Mouse (Mus musculus): ENCODE data around the gene Etfdh. TPM values are rescaled to one million over a fixed set of nuclear protein-coding genes. Genes with fewer than 3 reads are reported as not detected.

Etfdh gene
- polyA plus RNA-seq (2014; fragmentation: Nextera tagmentation; extraction: Ambion mirVana), result 47.2 and 47.7 TPM in 2 replicates

GRCm38 (mm10) chr3:79629416-79629730, at the start of gene Etfdh:
TSS of gene Etfdh (minus strand) at chr3:79629500.
- H3K4me2 ChIP-seq (ENCODE audit: low read length), result peak within 1 kb of the TSS; percentile 83
- H3K4me1 ChIP-seq (ENCODE audit: control insufficient read depth, insufficient read depth, low read length), result peaks cover 3% of the 10 kb centered on the region
- peak within 1 kb of the TSS; percentile 82 for H3K27ac ChIP-seq (ENCODE audit: low read depth, low read length)
- under 1% methylated on average over 10 of the region's 11 CpGs for WGBS
- peak; percentile 60 for ATAC-seq
- peaks cover 5% of the 10 kb centered on the region; the same call in 1 of the 2 replicates for H3K9me3 ChIP-seq (replicated peaks; ENCODE audit: control insufficient read depth, low read length)
- peak within 1 kb of the TSS; percentile 71 for H3K4me3 ChIP-seq (ENCODE audit: low read depth, low read length)
- peaks cover 21% of the 10 kb centered on the region for H3K36me3 ChIP-seq (ENCODE audit: control insufficient read depth, insufficient read depth, low read length)
- no peaks in the 10 kb centered on the region for H3K27me3 ChIP-seq (replicated peaks; ENCODE audit: control insufficient read depth, insufficient read depth, low read length)
- DNase-seq (ENCODE audit: low spot score), result peak; percentile 85
- peak within 1 kb of the TSS; percentile 83 for H3K9ac ChIP-seq (ENCODE audit: low read length)

GRCm38 (mm10) chr3:79676411-79676810, 47.1 kb upstream of the Etfdh start:
- H3K4me3 ChIP-seq (ENCODE audit: low read depth, low read length), result no peak overlapping the region
- no peak overlapping the region for H3K27ac ChIP-seq (ENCODE audit: low read depth, low read length)
- H3K9ac ChIP-seq (ENCODE audit: low read length), result no peak overlapping the region
- no peaks in the 10 kb centered on the region for H3K4me1 ChIP-seq (ENCODE audit: control insufficient read depth, insufficient read depth, low read length)
- H3K9me3 ChIP-seq (replicated peaks; ENCODE audit: control insufficient read depth, low read length), result no peaks in the 10 kb centered on the region
- ATAC-seq (no peak), DNase-seq (ENCODE audit: low spot score) (no peak)
- H3K36me3 ChIP-seq (ENCODE audit: control insufficient read depth, insufficient read depth, low read length), result no peaks in the 10 kb centered on the region
- H3K4me2 ChIP-seq (ENCODE audit: low read length), result no peak overlapping the region
- H3K27me3 ChIP-seq (replicated peaks; ENCODE audit: control insufficient read depth, insufficient read depth, low read length), result no peaks in the 10 kb centered on the region
- 89% methylated on average over 3 of the region's 3 CpGs for WGBS

DNA sequence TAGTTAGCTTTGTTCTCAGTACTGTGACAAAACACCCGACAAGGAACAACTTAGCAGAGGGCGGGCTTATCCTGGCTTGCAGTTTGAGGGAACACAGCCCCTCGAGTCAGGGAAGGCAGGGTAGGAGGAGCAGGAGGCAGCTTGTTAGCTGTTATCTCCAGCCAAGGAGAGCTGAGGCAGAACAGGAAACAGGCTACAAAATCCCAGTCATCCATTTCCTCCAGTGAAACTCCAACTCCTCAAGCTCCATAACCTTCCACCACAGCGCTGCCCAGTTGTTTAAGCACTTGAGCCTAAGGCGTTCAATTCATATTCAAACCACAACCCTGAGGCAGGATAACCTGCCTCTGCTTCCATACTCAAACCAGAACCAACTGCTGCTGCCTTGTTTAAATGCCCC, 45.3 kb upstream of the Etfdh start:
- no peaks in the 10 kb centered on the region for H3K9me3 ChIP-seq (replicated peaks; ENCODE audit: control insufficient read depth, low read length)

GRCm38 (mm10) chr3:79673082-79673481, 43.8 kb upstream of the Etfdh start:
- Histone ChIP-seq H3K9me3 (replicated peaks; ENCODE audit: control insufficient read depth, low read length) (no peaks in the 10 kb centered on the region), H3K27ac (ENCODE audit: low read depth, low read length) (no peak overlapping the region), H3K4me2 (ENCODE audit: low read length) (no peak overlapping the region), H3K36me3 (ENCODE audit: control insufficient read depth, insufficient read depth, low read length) (no peaks in the 10 kb centered on the region), H3K9ac (ENCODE audit: low read length) (no peak overlapping the region), H3K4me1 (ENCODE audit: control insufficient read depth, insufficient read depth, low read length) (no peaks in the 10 kb centered on the region), H3K27me3 (replicated peaks; ENCODE audit: control insufficient read depth, insufficient read depth, low read length) (no peaks in the 10 kb centered on the region), H3K4me3 (ENCODE audit: low read depth, low read length) (no peak overlapping the region)
- peak; percentile 83 for DNase-seq (ENCODE audit: low spot score)
- 12% methylated on average over 4 of the region's 4 CpGs for WGBS
- ATAC-seq, result 0 out of 2 replicates have a peak, but pooled peaks have one; percentile 40

More for the DNA sequence above, 45.3 kb upstream of the Etfdh start:
- H3K36me3 ChIP-seq (ENCODE audit: control insufficient read depth, insufficient read depth, low read length), result no peaks in the 10 kb centered on the region
- no peaks in the 10 kb centered on the region for H3K27me3 ChIP-seq (replicated peaks; ENCODE audit: control insufficient read depth, insufficient read depth, low read length)
- H3K4me1 ChIP-seq (ENCODE audit: control insufficient read depth, insufficient read depth, low read length), result no peaks in the 10 kb centered on the region
- no peak for ATAC-seq
- 88% methylated on average over 5 of the region's 5 CpGs for WGBS
- DNase-seq (ENCODE audit: low spot score), result no peak
- H3K4me3 ChIP-seq (ENCODE audit: low read depth, low read length), result no peak overlapping the region
- no peak overlapping the region for H3K27ac ChIP-seq (ENCODE audit: low read depth, low read length)
- no peak overlapping the region for H3K9ac ChIP-seq (ENCODE audit: low read length)
- H3K4me2 ChIP-seq (ENCODE audit: low read length), result no peak overlapping the region

- ATAC-seq, result no peak
- H3K27me3 ChIP-seq (replicated peaks; ENCODE audit: control insufficient read depth, insufficient read depth, low read length), result no peaks in the 10 kb centered on the region
- no peak overlapping the region for H3K9ac ChIP-seq (ENCODE audit: low read length)
- H3K4me1 ChIP-seq (ENCODE audit: control insufficient read depth, insufficient read depth, low read length), result no peaks in the 10 kb centered on the region
- H3K27ac ChIP-seq (ENCODE audit: low read depth, low read length), result no peak overlapping the region
- DNase-seq (ENCODE audit: low spot score), result no peak
- H3K4me2 ChIP-seq (ENCODE audit: low read length), result no peak overlapping the region
- WGBS, result 78% methylated on average over 16 of the region's 16 CpGs
- no peaks in the 10 kb centered on the region for H3K9me3 ChIP-seq (replicated peaks; ENCODE audit: control insufficient read depth, low read length)
- H3K36me3 ChIP-seq (ENCODE audit: control insufficient read depth, insufficient read depth, low read length), result no peaks in the 10 kb centered on the region
- no peak overlapping the region for H3K4me3 ChIP-seq (ENCODE audit: low read depth, low read length)
Observed at GRCm38 (mm10) chr3:79672188-79672587, 42.9 kb upstream of the Etfdh start.

- Histone ChIP-seq H3K4me1 (ENCODE audit: control insufficient read depth, insufficient read depth, low read length) (no peaks in the 10 kb centered on the region), H3K9ac (ENCODE audit: low read length) (no peak overlapping the region), H3K4me3 (ENCODE audit: low read depth, low read length) (no peak overlapping the region), H3K36me3 (ENCODE audit: control insufficient read depth, insufficient read depth, low read length) (no peaks in the 10 kb centered on the region), H3K4me2 (ENCODE audit: low read length) (no peak overlapping the region), H3K27me3 (replicated peaks; ENCODE audit: control insufficient read depth, insufficient read depth, low read length) (no peaks in the 10 kb centered on the region), H3K9me3 (replicated peaks; ENCODE audit: control insufficient read depth, low read length) (no peaks in the 10 kb centered on the region), H3K27ac (ENCODE audit: low read depth, low read length) (no peak overlapping the region)
- 88% methylated on average over 7 of the region's 7 CpGs for WGBS
- DNase-seq (ENCODE audit: low spot score) (no peak), ATAC-seq (no peak)
Observed at GRCm38 (mm10) chr3:79670556-79670955, 41.3 kb upstream of the Etfdh start.

GRCm38 (mm10) chr3:79664787-79665408, 35.6 kb upstream of the Etfdh start:
- Histone ChIP-seq H3K9ac (ENCODE audit: low read length) (no peak overlapping the region), H3K27me3 (replicated peaks; ENCODE audit: control insufficient read depth, insufficient read depth, low read length) (no peaks in the 10 kb centered on the region), H3K4me1 (ENCODE audit: control insufficient read depth, insufficient read depth, low read length) (no peaks in the 10 kb centered on the region), H3K36me3 (ENCODE audit: control insufficient read depth, insufficient read depth, low read length) (no peaks in the 10 kb centered on the region), H3K27ac (ENCODE audit: low read depth, low read length) (no peak overlapping the region), H3K4me2 (ENCODE audit: low read length) (no peak overlapping the region), H3K4me3 (ENCODE audit: low read depth, low read length) (no peak overlapping the region), H3K9me3 (replicated peaks; ENCODE audit: control insufficient read depth, low read length) (no peaks in the 10 kb centered on the region)
- WGBS, result 39% methylated on average over 9 of the region's 9 CpGs
- ATAC-seq (peak; percentile 63), DNase-seq (ENCODE audit: low spot score) (peak; percentile 81)

GRCm38 (mm10) chr3:79656682-79657081, 27.4 kb upstream of the Etfdh start:
- no peaks in the 10 kb centered on the region for H3K9me3 ChIP-seq (replicated peaks; ENCODE audit: control insufficient read depth, low read length)
- no peak overlapping the region for H3K4me2 ChIP-seq (ENCODE audit: low read length)
- no peaks in the 10 kb centered on the region for H3K36me3 ChIP-seq (ENCODE audit: control insufficient read depth, insufficient read depth, low read length)
- H3K9ac ChIP-seq (ENCODE audit: low read length), result no peak overlapping the region
- H3K27me3 ChIP-seq (replicated peaks; ENCODE audit: control insufficient read depth, insufficient read depth, low read length), result no peaks in the 10 kb centered on the region
- ATAC-seq (no peak), DNase-seq (ENCODE audit: low spot score) (no peak)
- no peak overlapping the region for H3K4me3 ChIP-seq (ENCODE audit: low read depth, low read length)
- H3K4me1 ChIP-seq (ENCODE audit: control insufficient read depth, insufficient read depth, low read length), result no peaks in the 10 kb centered on the region
- WGBS, result 75% methylated on average over 5 of the region's 5 CpGs
- H3K27ac ChIP-seq (ENCODE audit: low read depth, low read length), result no peak overlapping the region

GRCm38 (mm10) chr3:79652129-79652528, 22.8 kb upstream of the Etfdh start:
- H3K9ac ChIP-seq (ENCODE audit: low read length), result no peak overlapping the region
- no peak overlapping the region for H3K4me2 ChIP-seq (ENCODE audit: low read length)
- H3K27ac ChIP-seq (ENCODE audit: low read depth, low read length), result no peak overlapping the region
- ATAC-seq (no peak), DNase-seq (ENCODE audit: low spot score) (no peak)
- no peaks in the 10 kb centered on the region for H3K9me3 ChIP-seq (replicated peaks; ENCODE audit: control insufficient read depth, low read length)
- no peaks in the 10 kb centered on the region for H3K36me3 ChIP-seq (ENCODE audit: control insufficient read depth, insufficient read depth, low read length)
- no peaks in the 10 kb centered on the region for H3K4me1 ChIP-seq (ENCODE audit: control insufficient read depth, insufficient read depth, low read length)
- no peak overlapping the region for H3K4me3 ChIP-seq (ENCODE audit: low read depth, low read length)
- WGBS, result 96% methylated on average over 6 of the region's 6 CpGs
- H3K27me3 ChIP-seq (replicated peaks; ENCODE audit: control insufficient read depth, insufficient read depth, low read length), result no peaks in the 10 kb centered on the region
